Mouse (Mus musculus) myocyte (in vitro differentiated cells): ENCODE data around the gene Ephx4. TPM values are rescaled to one million over a fixed set of nuclear protein-coding genes. Genes with fewer than 3 reads are reported as not detected.
A peak's percentile ranks its signal among the peaks of the same experiment; 100 is the strongest.
"Not testable (repeated sequence)": the region's sequence is repeated elsewhere in the genome, so short reads cannot be mapped to it uniquely, and the experiment has no call there.

Source experiments
- H3K27me3 ChIP-seq: one replicate; pipeline ENCODE4 v1.6.1; 2011; ENCODE audit not compliant: control insufficient read depth, insufficient read depth, insufficient read length
- H3K36me3 ChIP-seq: one replicate; pipeline ENCODE4 v1.6.1; 2011; ENCODE audit not compliant: control insufficient read depth, insufficient read depth
- H3K4me2 ChIP-seq: one replicate; pipeline ENCODE4 v1.6.1; 2011; ENCODE audit warnings: low read depth, control low read depth
- H3K4me3 ChIP-seq: one replicate; pipeline ENCODE4 v1.5.1; 2011; ENCODE audit warnings: mild to moderate bottlenecking, control low read depth, moderate library complexity
- H3K79me2 ChIP-seq: one replicate; pipeline ENCODE4 v1.6.1; 2011; ENCODE audit not compliant: control insufficient read depth, insufficient read depth
- H3ac ChIP-seq: one replicate; pipeline ENCODE4 v1.6.1; 2011; ENCODE audit not compliant: control insufficient read depth, insufficient read length
- CEBPB ChIP-seq: IDR thresholded peaks from 2 replicates; pipeline ENCODE4 v1.6.1; 2011; ENCODE audit warnings: mild to moderate bottlenecking, moderate library complexity; ENCODE audit not compliant: poor library complexity, insufficient read depth, severe bottlenecking
- E2F4 ChIP-seq: IDR thresholded peaks from one replicate; pipeline ENCODE4 v1.6.1; 2011; ENCODE audit warnings: mild to moderate bottlenecking, control low read depth, moderate library complexity; ENCODE audit not compliant: insufficient read depth
- MAX ChIP-seq: IDR thresholded peaks from one replicate; pipeline ENCODE4 v1.6.1; 2011; ENCODE audit warnings: low read depth, mild to moderate bottlenecking, control low read depth
- MYOD1 ChIP-seq, 3 experiments: IDR thresholded peaks; one replicate each; pipeline ENCODE4 v1.6.1; 2011; ENCODE audit warnings: control low read depth in 2 of 3, low read depth in 2 of 3, mild to moderate bottlenecking in 2 of 3, moderate library complexity in 1 of 3; ENCODE audit not compliant: insufficient read length in 2 of 3, control insufficient read depth in 1 of 3
- MYOG ChIP-seq, 3 experiments: IDR thresholded peaks; one replicate each; pipeline ENCODE4 v1.6.1; 2011; ENCODE audit warnings: control low read depth in 2 of 3, low read depth in 2 of 3, mild to moderate bottlenecking in 2 of 3; ENCODE audit not compliant: insufficient read length in 2 of 3, control insufficient read depth in 1 of 3, insufficient read depth in 1 of 3
- POLR2A ChIP-seq: IDR thresholded peaks from one replicate; pipeline ENCODE4 v1.6.1; 2011; ENCODE audit warnings: low read depth, mild to moderate bottlenecking, control low read depth, moderate library complexity; ENCODE audit not compliant: insufficient read length
- POLR2AphosphoS2 ChIP-seq: IDR thresholded peaks from one replicate; pipeline ENCODE4 v1.6.1; 2011; ENCODE audit warnings: low read depth, control low read depth; ENCODE audit not compliant: insufficient read length
- REST ChIP-seq: IDR thresholded peaks from one replicate; pipeline ENCODE4 v1.6.1; 2011; ENCODE audit warnings: mild to moderate bottlenecking, control low read depth, moderate library complexity; ENCODE audit not compliant: insufficient read depth, insufficient read length
- SRF ChIP-seq: IDR thresholded peaks from one replicate; pipeline ENCODE4 v1.6.1; 2011; ENCODE audit warnings: low read depth; ENCODE audit not compliant: control insufficient read depth, insufficient read length
- TCF12 ChIP-seq: IDR thresholded peaks from one replicate; pipeline ENCODE4 v1.6.1; 2011; ENCODE audit warnings: mild to moderate bottlenecking, control low read depth; ENCODE audit not compliant: poor library complexity, insufficient read depth, severe bottlenecking
- TCF3 ChIP-seq: IDR thresholded peaks from one replicate; pipeline ENCODE4 v1.6.1; 2011; ENCODE audit warnings: low read depth, control low read depth; ENCODE audit not compliant: insufficient read length
- USF1 ChIP-seq: IDR thresholded peaks from one replicate; pipeline ENCODE4 v1.6.1; 2011; ENCODE audit warnings: low read depth, mild to moderate bottlenecking, control low read depth, moderate library complexity
- polyA plus RNA-seq: library from polyadenylated mRNA; unstranded; fragments of >200 nt; fragmentation: generic; extraction: Trizol; gene quantifications from one replicate; pipeline ENCODE4 v1.2.1, GENCODE M21; 2012; ENCODE audit warnings: missing spikeins

The Ephx4 gene
- polyA plus RNA-seq, 1 experiment: not detected

DNA sequence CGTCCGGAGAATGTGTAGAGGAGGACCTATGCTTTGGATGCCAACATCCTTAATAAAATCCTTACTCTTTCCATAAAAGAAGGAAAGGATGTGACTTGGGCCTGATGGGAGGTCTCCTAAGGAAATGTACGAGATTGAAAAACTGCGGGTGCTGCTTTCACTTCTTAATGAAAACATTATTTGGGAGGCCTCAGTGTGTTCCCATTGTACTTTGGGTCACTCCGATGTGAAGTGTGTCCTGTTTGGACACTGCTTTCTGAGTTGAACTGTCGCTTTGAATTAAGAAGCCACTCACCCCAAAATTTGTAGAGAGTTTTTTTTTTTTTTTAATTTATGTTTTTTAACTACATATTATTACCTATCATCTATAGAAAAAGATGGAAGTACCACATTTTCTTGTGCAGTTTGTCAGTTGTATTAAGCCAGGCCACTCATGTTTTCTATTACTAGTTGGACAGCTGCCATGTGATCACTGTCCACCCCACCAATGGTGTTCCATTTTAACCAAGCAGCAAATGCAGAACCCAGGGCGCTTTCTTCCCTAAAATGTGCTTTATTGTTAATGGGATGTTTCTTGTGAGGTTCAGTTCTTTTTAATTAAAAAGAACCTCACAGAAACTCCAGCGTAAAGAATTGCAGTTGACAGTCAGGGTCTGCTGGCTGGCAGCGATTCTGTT is 42.3 kb upstream of the Ephx4 start:
- H3K79me2 ChIP-seq: no peaks in the 10 kb centered on the region
- peak overlapping the region; percentile 28 for H3ac ChIP-seq
- H3K4me3 ChIP-seq: peak overlapping the region; percentile 27
- H3K36me3 ChIP-seq: no peaks in the 10 kb centered on the region
- peak overlapping the region; percentile 72 for H3K4me2 ChIP-seq
- no peak for TF ChIP-seq USF1
- TF ChIP-seq MAX: no peak
- no peak for TF ChIP-seq CEBPB
- TF ChIP-seq TCF12: no peak
- TF ChIP-seq POLR2A: no peak
- no peak for TF ChIP-seq SRF
- no peak for TF ChIP-seq POLR2AphosphoS2
- TF ChIP-seq TCF3: no peak
- no peak for TF ChIP-seq REST
- TF ChIP-seq E2F4: no peak
- TF ChIP-seq MYOD1 (IDR thresholded peaks at IDR 0.05; ENCODE audit: control insufficient read depth in 1 of 3, insufficient read length in 2 of 3, low read depth in 2 of 3): no peak
- TF ChIP-seq MYOG (IDR thresholded peaks at IDR 0.05; ENCODE audit: control insufficient read depth in 1 of 3, insufficient read depth in 1 of 3, insufficient read length in 2 of 3, low read depth in 2 of 3): no peak
- no peaks in the 10 kb centered on the region for H3K27me3 ChIP-seq

DNA sequence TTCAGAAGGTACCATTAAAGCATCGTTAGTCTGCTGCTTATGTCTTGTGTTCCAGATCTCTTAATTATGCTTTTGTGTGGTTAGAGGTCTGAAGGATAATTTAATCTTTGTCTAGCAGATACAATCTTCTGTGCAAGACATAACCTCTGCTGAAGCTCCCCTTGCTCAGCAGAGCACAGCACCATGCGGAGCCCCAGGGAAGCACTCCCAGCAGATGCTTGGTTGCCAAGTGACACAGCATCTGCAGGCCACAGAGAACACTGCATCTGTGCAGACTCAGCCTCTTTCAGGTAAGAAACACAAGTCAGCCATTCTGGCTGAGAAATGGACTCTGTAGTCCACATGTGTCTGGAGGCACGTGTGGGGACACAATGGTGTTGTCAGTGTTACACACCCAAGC is 32.5 kb upstream of the Ephx4 start:
- no peak for TF ChIP-seq SRF
- no peak for TF ChIP-seq MAX
- no peak for TF ChIP-seq USF1
- TF ChIP-seq REST: no peak

DNA sequence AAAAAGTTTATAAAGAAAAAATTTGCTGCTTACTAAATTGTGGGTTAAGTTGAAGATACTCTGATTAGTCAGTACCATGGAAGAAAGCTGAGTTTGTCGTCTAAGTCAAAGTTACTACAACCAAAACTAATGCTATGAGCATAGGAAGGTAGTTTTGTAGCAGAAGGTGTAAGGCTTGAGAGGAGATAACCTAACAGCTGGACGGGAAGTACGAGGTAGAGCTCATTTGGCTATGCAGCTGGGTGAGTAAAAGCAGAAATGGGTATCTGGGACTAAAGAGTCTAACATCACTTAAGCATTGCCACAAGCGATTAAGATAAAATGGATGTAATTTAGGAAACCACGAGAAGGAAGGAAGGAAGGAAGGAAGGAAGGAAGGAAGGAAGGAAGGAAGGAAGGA is 31.2 kb upstream of the Ephx4 start:
- H3K4me2 ChIP-seq: no peak overlapping the region
- TF ChIP-seq MYOG (IDR thresholded peaks at IDR 0.05; ENCODE audit: control insufficient read depth in 1 of 3, insufficient read depth in 1 of 3, insufficient read length in 2 of 3, low read depth in 2 of 3) (no peak), REST (no peak), MYOD1 (IDR thresholded peaks at IDR 0.05; ENCODE audit: control insufficient read depth in 1 of 3, insufficient read length in 2 of 3, low read depth in 2 of 3) (no peak)
- no peak overlapping the region for H3K4me3 ChIP-seq
- no peaks in the 10 kb centered on the region for H3K79me2 ChIP-seq
- H3K36me3 ChIP-seq: no peaks in the 10 kb centered on the region
- H3ac ChIP-seq: no peak overlapping the region
- H3K27me3 ChIP-seq: peaks cover 4% of the 10 kb centered on the region

More for the DNA sequence above, 32.5 kb upstream of the Ephx4 start:
- H3K4me2 ChIP-seq: no peak overlapping the region
- peaks cover 4% of the 10 kb centered on the region for H3K27me3 ChIP-seq
- no peak overlapping the region for H3ac ChIP-seq
- no peak overlapping the region for H3K4me3 ChIP-seq
- no peaks in the 10 kb centered on the region for H3K36me3 ChIP-seq
- H3K79me2 ChIP-seq: no peaks in the 10 kb centered on the region

DNA sequence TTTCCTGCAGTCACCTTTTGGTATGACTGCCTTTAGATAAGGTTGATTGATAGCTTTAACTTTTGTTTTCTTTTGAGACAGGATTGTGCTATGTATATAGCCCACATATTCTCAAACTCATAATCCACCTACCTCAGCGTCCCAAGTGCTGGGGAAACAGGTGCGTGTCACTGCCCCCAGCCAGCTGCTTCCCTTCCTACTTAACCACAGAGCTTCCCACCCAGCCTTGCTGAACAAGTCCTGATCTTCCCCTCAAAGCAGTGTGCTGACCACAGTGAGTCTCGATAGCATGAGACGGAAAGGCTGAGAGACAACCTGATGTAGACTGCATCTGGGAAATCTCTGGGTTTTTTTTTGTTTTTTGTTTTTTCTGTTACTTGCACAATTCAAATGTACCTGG is 29.3 kb upstream of the Ephx4 start:
- Histone ChIP-seq H3ac (no peak overlapping the region), H3K79me2 (no peaks in the 10 kb centered on the region), H3K4me2 (no peak overlapping the region), H3K4me3 (no peak overlapping the region), H3K27me3 (peaks cover 1% of the 10 kb centered on the region), H3K36me3 (no peaks in the 10 kb centered on the region)
- TF ChIP-seq MYOD1 (IDR thresholded peaks at IDR 0.05; ENCODE audit: control insufficient read depth in 1 of 3, insufficient read length in 2 of 3, low read depth in 2 of 3) (peak in 2 of 3 experiments; percentile 49 to 78), POLR2AphosphoS2 (no peak), MYOG (IDR thresholded peaks at IDR 0.05; ENCODE audit: control insufficient read depth in 1 of 3, insufficient read depth in 1 of 3, insufficient read length in 2 of 3, low read depth in 2 of 3) (peak in 2 of 3 experiments; percentile 24 to 76), TCF12 (no peak), REST (no peak)

DNA sequence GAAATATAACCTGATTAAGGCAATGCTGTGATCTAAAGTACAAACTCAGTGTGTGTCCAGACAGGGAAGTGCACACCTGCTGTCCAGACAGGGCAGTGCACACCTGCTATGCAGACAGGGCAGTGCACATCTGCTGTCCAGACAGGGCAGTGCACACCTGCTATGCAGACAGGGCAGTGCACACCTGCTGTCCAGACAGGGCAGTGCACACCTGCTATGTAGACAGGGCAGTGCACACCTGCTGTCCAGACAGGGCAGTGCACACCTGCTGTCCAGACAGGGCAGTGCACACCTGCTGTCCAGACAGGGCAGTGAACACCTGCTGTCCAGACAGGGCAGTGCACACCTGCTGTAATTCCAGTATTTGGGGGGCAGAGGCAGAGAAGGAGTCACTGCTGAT is 16.1 kb upstream of the Ephx4 start:
- not testable (repeated sequence) for H3K4me2 ChIP-seq, H3K27me3 ChIP-seq, H3K79me2 ChIP-seq, H3ac ChIP-seq, H3K4me3 ChIP-seq, H3K36me3 ChIP-seq
- TF ChIP-seq MYOG (IDR thresholded peaks at IDR 0.05; ENCODE audit: control insufficient read depth in 1 of 3, insufficient read depth in 1 of 3, insufficient read length in 2 of 3, low read depth in 2 of 3) (peak in 2 of 3 experiments; percentile 83 to 85), TCF12 (peak; percentile 17), TCF3 (peak; percentile 64), MYOD1 (IDR thresholded peaks at IDR 0.05; ENCODE audit: control insufficient read depth in 1 of 3, insufficient read length in 2 of 3, low read depth in 2 of 3) (peak in 2 of 3 experiments; percentile 72 to 83)
